In the genomic region with DNA sequence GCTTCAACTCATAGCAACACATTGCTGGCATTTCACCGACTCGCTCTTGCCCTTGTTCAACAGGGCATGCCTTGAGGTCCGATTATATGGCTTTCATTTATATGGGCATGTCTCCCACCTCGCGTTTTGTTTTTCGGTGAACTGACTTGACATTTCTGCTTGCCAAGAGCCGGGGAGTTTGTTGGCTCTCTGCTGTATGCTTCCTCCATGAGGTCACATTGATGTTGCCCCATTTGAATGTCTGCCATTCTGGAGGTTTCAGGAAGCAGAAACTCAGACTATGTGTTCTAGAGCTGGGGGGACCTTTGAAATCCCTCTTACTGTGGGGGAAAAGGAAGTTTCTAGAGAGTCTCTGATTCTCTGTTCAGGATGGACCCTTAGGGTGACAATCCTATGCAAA, we compare ENCODE assay signal across 16 mouse cellular contexts.
"Had no signal": no experiment of that assay in that cellular context is flagged by ENCODE, and none has a peak within 500 bp of the region (broad histone marks: within the 10 kb centered on the region; RNA-seq: fewer than 3 reads in every experiment).

No protein-coding gene starts in this region.

- H3K4me3 ChIP-seq: limb, embryonic 12.5 days; liver, embryonic 15.5 days; neural tube, embryonic 13.5 days; stomach, embryonic 15.5 days had no signal

- H3K36me3 ChIP-seq: liver, embryonic 15.5 days; neural tube, embryonic 13.5 days; stomach, embryonic 15.5 days had no signal

- H3K9ac ChIP-seq: limb, embryonic 12.5 days; liver, embryonic 15.5 days; neural tube, embryonic 13.5 days; stomach, embryonic 15.5 days had no signal

- H3K4me1 ChIP-seq: limb, embryonic 12.5 days; liver, embryonic 15.5 days; stomach, embryonic 15.5 days had no signal

- H3K27ac ChIP-seq: kidney, postnatal 0 days; limb, embryonic 12.5 days; liver, embryonic 15.5 days; macrophage; neural tube, embryonic 13.5 days; stomach, embryonic 15.5 days had no signal

- ATAC-seq: lung, postnatal 0 days had no signal

- H3K27me3 ChIP-seq: limb, embryonic 12.5 days; liver, embryonic 15.5 days; neural tube, embryonic 13.5 days; stomach, embryonic 15.5 days had no signal

- DNase-seq: kidney, adult 9 months; kidney, postnatal 36 days; lung, adult 2 months; midbrain, embryonic 14.5 days; retina, postnatal 1 day; right cerebral cortex, postnatal 4 days; spleen, adult 18-20 months; thymus, adult 2 months; thymus, postnatal 25 days had no signal
